8 mouse cellular contexts compared by ENCODE assay signal in genomic region chr5:123140694-123141554, GRCm38 (mm10). TPM values are rescaled to one million over a fixed set of nuclear protein-coding genes. Genes with fewer than 3 reads are reported as not detected.
DNase-seq lines count a peak whose midpoint lies in the region; TF ChIP-seq lines count a peak whose summit lies in the region.

No protein-coding gene starts in this region.

- intact Hi-C loops in left cerebral cortex, adult 2 months (cut with DNase I): no loop called here

- no peak for TF ChIP-seq CTCF in cortical plate, adult 2 months (IDR thresholded peaks at IDR 0.05; ENCODE audit: extremely low read depth, insufficient read depth, low read length)
- TF ChIP-seq CTCF in left cerebral cortex, adult 2 months (IDR thresholded peaks at IDR 0.05): no peak

- H3K4me1 ChIP-seq in cortical plate, adult 2 months (ENCODE audit: control insufficient read depth, insufficient read depth, low read length): peaks cover 5% of the 10 kb centered on the region; the same call in 1 of the 2 replicates

- peak overlapping the region; percentile 69 for H3K4me3 ChIP-seq in cortical plate, adult 2 months (ENCODE audit: insufficient read depth, low read length)
- peak overlapping the region; percentile 70 for H3K4me3 ChIP-seq in left cerebral cortex, adult 2 months
- H3K4me3 ChIP-seq in macrophage (ENCODE audit: inconsistent target): peak overlapping the region; percentile 52

- peak overlapping the region; percentile 89 for H3K27ac ChIP-seq in cortical plate, adult 2 months (ENCODE audit: insufficient read depth, low read length)
- peak overlapping the region; percentile 100 for H3K27ac ChIP-seq in left cerebral cortex, adult 2 months
- H3K27ac ChIP-seq in macrophage: peak overlapping the region; percentile 100

- peaks cover 58% of the 10 kb centered on the region for H3K79me2 ChIP-seq in macrophage (ENCODE audit: inconsistent target)

- TF ChIP-seq POLR2A in cortical plate, adult 2 months (IDR thresholded peaks at IDR 0.05; ENCODE audit: extremely low read depth, insufficient read depth, low read length): peak; percentile 90

- DNase-seq in adrenal gland, adult (ENCODE audit: inconsistent age in 2 of 2, low spot score in 1 of 2): peak; percentile 93 to 99
- DNase-seq in gastrocnemius, adult 8-10 months (ENCODE audit: low spot score in 2 of 2): peak; percentile 91
- DNase-seq in hindlimb bud, embryonic 11.5 days (ENCODE audit: extremely low spot score, low read depth, low spot score): peak; percentile 86
- peak; percentile 90 to 92 for DNase-seq in left cerebral cortex, adult 2 months (ENCODE audit: extremely low spot score in 1 of 2, low spot score in 2 of 2)
- DNase-seq in retina, postnatal 7 days (ENCODE audit: low read depth, low spot score): peak; percentile 87
- peak; percentile 95 for DNase-seq in urinary bladder, adult 2 months (ENCODE audit: low spot score)

- WGBS in macrophage (ENCODE audit: missing documents): 1% methylated on average over 31 of the region's 31 CpGs

- no peaks in the 10 kb centered on the region for H3K36me3 ChIP-seq in macrophage (ENCODE audit: inconsistent target)

RNA-seq across cellular contexts. Expression of gene Setd1b, which starts 1.1 kb away (rescaled TPM):
- polyA plus RNA-seq in cortical plate, adult 2 months (2012; rRNA removed): 8.4 and 9.2 TPM in 2 replicates
- total RNA-seq in gastrocnemius, adult 8-10 months (2022): 10 to 100 TPM in 3 of 4 experiments, 1 to 10 TPM in 1; 8.0 to 10.8 (median 10.5) TPM
- total RNA-seq in left cerebral cortex, adult 2 months (2021): 10 to 100 TPM; 32.4 to 42.2 TPM
- total RNA-seq in macrophage (2018; cell fraction: chromatin; rRNA removed): 100 to 1,000 TPM in 13 of 26 experiments, 10 to 100 TPM in 13; 18.3 to 239 (median 95.7) TPM
- total RNA-seq in macrophage (2018; cell fraction: cytosol; rRNA removed): 10 to 100 TPM in 24 of 26 experiments, 1 to 10 TPM in 2; 8.6 to 39.5 (median 22.5) TPM
- 100 to 1,000 TPM in 2 of 26 experiments, 10 to 100 TPM in 24; 19.1 to 231 (median 59.7) TPM for total RNA-seq in macrophage (2018; cell fraction: nucleus; rRNA removed)
- polyA plus RNA-seq in macrophage (2018): 8.0 to 13.8 TPM (median 9.3 TPM) in 3 replicates
- 3.1 and 10.4 TPM in 2 replicates for polyA plus RNA-seq in urinary bladder, adult 2 months (2012; rRNA removed)

RNA-seq across cellular contexts. Expression of gene Rhof, which starts 8.4 kb away (rescaled TPM):
- polyA plus RNA-seq in cortical plate, adult 2 months (2012; rRNA removed): 47.4 and 48.1 TPM in 2 replicates
- under 1 TPM in 3 of 4 experiments, not detected in 1; 0.24 to 0.36 (median 0.36) TPM for total RNA-seq in gastrocnemius, adult 8-10 months (2022)
- 10 to 100 TPM; 48.5 to 48.9 TPM for total RNA-seq in left cerebral cortex, adult 2 months (2021)
- 10 to 100 TPM in 11 of 26 experiments, 1 to 10 TPM in 11, under 1 TPM in 4; 0.31 to 73.6 (median 4.6) TPM for total RNA-seq in macrophage (2018; cell fraction: chromatin; rRNA removed)
- 10 to 100 TPM in 8 of 26 experiments, 1 to 10 TPM in 18; 1.3 to 29.5 (median 2.6) TPM for total RNA-seq in macrophage (2018; cell fraction: cytosol; rRNA removed)
- total RNA-seq in macrophage (2018; cell fraction: nucleus; rRNA removed): 10 to 100 TPM in 13 of 26 experiments, 1 to 10 TPM in 13; 1.2 to 19.8 (median 9.8) TPM
- 0.73 to 1.9 TPM (median 0.77 TPM) in 3 replicates for polyA plus RNA-seq in macrophage (2018)
- polyA plus RNA-seq in urinary bladder, adult 2 months (2012; rRNA removed): 1.6 and 1.8 TPM in 2 replicates

RNA-seq across cellular contexts. Expression of gene Psmd9, which starts 28.3 kb away (rescaled TPM):
- polyA plus RNA-seq in cortical plate, adult 2 months (2012; rRNA removed): 27.1 and 27.9 TPM in 2 replicates
- 10 to 100 TPM; 11.4 to 12.8 (median 12.3) TPM for total RNA-seq in gastrocnemius, adult 8-10 months (2022)
- total RNA-seq in left cerebral cortex, adult 2 months (2021): 10 to 100 TPM; 23.4 to 24.9 TPM
- 10 to 100 TPM in 24 of 26 experiments, 1 to 10 TPM in 2; 8.0 to 43.2 (median 25.0) TPM for total RNA-seq in macrophage (2018; cell fraction: chromatin; rRNA removed)
- 10 to 100 TPM; 14.3 to 23.1 (median 18.2) TPM for total RNA-seq in macrophage (2018; cell fraction: cytosol; rRNA removed)
- 10 to 100 TPM in 23 of 26 experiments, 1 to 10 TPM in 3; 7.1 to 33.1 (median 18.5) TPM for total RNA-seq in macrophage (2018; cell fraction: nucleus; rRNA removed)
- 13.6 to 18.6 TPM (median 16.4 TPM) in 3 replicates for polyA plus RNA-seq in macrophage (2018)
- polyA plus RNA-seq in urinary bladder, adult 2 months (2012; rRNA removed): 24.8 and 26.7 TPM in 2 replicates

RNA-seq across cellular contexts. Expression of gene Hpd, which starts 41.6 kb away (rescaled TPM):
- not detected in 2 replicates for polyA plus RNA-seq in cortical plate, adult 2 months (2012; rRNA removed)
- total RNA-seq in gastrocnemius, adult 8-10 months (2022): 1 to 10 TPM in 1 of 4 experiments, not detected in 3; 1.3 TPM
- total RNA-seq in left cerebral cortex, adult 2 months (2021): not detected
- not detected for total RNA-seq in macrophage (2018; cell fraction: chromatin; rRNA removed)
- not detected for total RNA-seq in macrophage (2018; cell fraction: cytosol; rRNA removed)
- total RNA-seq in macrophage (2018; cell fraction: nucleus; rRNA removed): not detected
- not detected in 3 replicates for polyA plus RNA-seq in macrophage (2018)
- 0.27 and 0.45 TPM in 2 replicates for polyA plus RNA-seq in urinary bladder, adult 2 months (2012; rRNA removed)

Comparison
In these comparisons a context has a peak if more than half of its experiments do, and no peak if none do; other contexts are left out.
1. Peak in every context shown above with its lines: DNase-seq, H3K4me3 ChIP-seq and H3K27ac ChIP-seq.
2. RNA of gene Rhof, which starts 8.4 kb away (polyA plus RNA-seq): 47.4 to 48.1 TPM in cortical plate, adult 2 months; 1.6 to 1.8 TPM in urinary bladder, adult 2 months and 0.73 to 1.9 TPM in macrophage; every median in the first group is over 10 times any median in the second.